Mouse (Mus musculus): ENCODE data around the gene Ccdc134. TPM values are rescaled to one million over a fixed set of nuclear protein-coding genes. Genes with fewer than 3 reads are reported as not detected.

Ccdc134 gene
- total RNA-seq, 2 experiments from 2014 or later = 10.1 to 12.9 TPM

GRCm38 (mm10) chr15:82146770-82147610, 19.3 kb downstream of the Ccdc134 start, which contains the start of gene Srebf2:
Gene Srebf2, plus strand, starts transcription at chr15:82147181.
- intact Hi-C loops (cut with DNase I) = no loop called here
- peak; percentile 99 for DNase-seq (ENCODE audit: low spot score in 2 of 2)

- peak; percentile 65 to 75 for DNase-seq (ENCODE audit: low spot score in 2 of 2)
- intact Hi-C loops (cut with DNase I) = no loop called here
Observed at GRCm38 (mm10) chr15:82147611-82148111, 19.9 kb downstream of the Ccdc134 start.

DNA sequence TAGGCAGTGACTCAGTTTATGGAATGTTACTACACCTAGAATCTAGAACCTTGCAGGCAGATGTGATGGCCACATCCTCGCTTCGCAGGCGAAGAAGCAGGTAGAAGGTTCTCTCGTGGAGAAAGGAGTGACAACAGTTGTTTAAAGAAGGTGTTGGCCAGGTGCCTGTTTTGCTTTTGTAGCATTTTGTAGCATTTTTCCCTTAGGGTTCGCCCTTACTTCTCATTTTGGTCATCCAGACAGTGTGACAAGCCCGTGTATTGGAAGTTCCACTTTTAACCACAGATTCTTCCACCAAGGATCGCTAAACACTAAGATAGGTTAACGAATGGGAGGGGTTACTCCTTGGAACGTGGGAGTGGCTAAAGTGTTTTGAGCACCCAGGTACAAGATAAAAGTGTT, 20.8 kb downstream of the Ccdc134 start:
- intact Hi-C loops (cut with DNase I) = no loop called here
- no peak for DNase-seq (ENCODE audit: low spot score in 2 of 2)

DNA sequence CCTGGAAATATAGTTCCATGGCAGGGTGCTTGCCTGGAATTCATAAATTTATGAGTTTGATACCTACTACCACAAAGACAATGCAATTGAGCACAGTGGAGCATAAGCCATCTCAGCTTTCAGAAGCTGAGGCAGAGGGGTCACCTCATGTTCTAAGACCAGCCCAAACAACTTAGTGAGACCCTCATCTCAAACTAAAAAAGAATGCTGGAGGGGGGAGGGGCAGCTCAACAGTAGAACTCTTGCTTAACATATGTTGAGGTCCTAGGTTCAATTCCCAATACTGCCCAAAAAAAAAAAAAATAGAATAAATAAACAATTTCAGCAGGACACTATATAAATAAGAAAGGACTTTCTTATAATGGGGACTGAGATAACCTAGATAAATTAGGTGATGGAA, 22.3 kb downstream of the Ccdc134 start:
- intact Hi-C loops (cut with DNase I) = no loop called here
- no peak for DNase-seq (ENCODE audit: low spot score in 2 of 2)

DNA sequence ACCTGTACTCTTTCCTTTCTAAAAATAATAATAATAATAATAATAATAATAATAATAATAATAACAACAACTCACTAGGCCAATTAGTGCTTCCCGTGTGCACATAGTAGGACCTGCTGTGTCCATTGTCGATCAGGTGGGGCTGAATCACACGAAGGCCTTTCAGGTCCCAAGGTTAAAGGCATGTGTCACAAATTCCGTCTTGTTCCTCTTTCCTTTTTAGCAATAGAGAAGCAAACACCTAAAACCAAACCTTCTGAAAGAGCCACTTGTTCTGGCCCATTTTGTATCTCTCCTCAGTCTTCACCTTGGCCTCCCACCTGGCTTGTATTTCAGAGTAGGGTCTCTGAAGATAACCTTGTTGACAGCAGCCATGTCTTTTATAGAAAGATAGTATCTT, 23.5 kb downstream of the Ccdc134 start:
- DNase-seq (ENCODE audit: low spot score in 2 of 2) = no peak
- intact Hi-C loops (cut with DNase I) = no loop called here

DNA sequence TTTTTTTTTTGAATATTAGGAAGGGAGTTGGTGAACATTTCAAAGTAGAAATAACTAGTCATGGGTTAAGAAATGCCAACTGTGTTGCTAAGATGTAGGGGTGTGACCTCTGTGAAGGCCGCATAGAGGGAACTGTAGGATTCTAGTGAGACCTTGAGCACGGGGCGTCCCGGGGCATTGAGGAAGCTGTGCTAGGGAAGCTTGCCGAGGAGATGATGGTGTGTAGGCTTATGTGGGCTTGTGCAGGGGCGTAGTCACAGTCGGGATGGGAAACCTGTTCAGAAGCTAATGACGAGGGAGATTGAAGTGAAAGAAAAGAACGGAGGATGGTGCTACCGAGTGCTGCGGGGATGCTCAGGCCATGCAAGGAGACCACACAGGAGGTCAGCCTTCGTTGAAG, 24.3 kb downstream of the Ccdc134 start:
- no peak for DNase-seq (ENCODE audit: low spot score in 2 of 2)
- intact Hi-C loops (cut with DNase I) = no loop called here

DNA sequence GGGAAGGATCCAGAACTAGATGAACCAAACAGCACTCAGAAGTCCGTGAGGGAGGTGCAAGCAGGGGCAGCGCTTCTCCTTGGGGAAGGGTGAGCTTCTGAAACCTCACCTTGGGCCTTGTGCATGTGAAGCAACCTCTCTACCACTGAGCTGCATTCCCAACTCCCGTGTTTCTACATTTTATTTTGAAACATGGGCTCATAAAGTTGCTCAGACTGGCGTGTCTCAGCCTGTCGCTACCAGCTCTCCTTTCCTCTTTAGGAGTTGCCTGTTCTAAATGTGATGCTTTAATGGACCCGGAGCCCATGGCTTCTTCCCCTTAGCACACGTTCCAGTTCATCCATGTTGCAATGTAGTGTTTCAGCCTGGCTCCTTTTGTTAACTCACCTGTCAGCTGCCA, 24.7 kb downstream of the Ccdc134 start:
- intact Hi-C loops (cut with DNase I) = no loop called here
- no peak for DNase-seq (ENCODE audit: low spot score in 2 of 2)

- intact Hi-C loops (cut with DNase I) = no loop called here
- no peak for DNase-seq (ENCODE audit: low spot score in 2 of 2)
Observed at GRCm38 (mm10) chr15:82156298-82156697, 28.6 kb downstream of the Ccdc134 start.

DNA sequence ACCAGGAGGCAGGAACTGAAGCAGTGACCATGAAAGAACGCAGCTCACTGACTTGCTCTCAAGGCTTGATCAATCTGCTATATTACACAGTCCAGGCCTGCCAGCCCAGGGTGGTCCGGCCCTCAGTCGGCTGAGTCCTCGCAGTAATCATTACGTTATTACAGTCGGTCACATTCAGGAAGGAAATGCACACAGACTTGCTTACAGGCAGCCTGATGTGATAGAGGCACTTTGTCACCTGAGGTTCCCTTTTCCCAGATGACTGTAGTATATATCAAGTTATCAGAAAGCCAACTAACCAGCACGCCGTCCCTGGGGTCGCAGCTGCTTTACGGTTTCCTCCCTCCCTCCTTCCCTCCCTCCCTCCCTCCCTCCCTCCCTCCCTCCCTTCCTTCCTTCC, 29.2 kb downstream of the Ccdc134 start:
- intact Hi-C loops (cut with DNase I) = no loop called here
- DNase-seq (ENCODE audit: low spot score in 2 of 2) = no peak

GRCm38 (mm10) chr15:82158243-82159035, 30.7 kb downstream of the Ccdc134 start:
- no peak for DNase-seq (ENCODE audit: low spot score in 2 of 2)
- intact Hi-C loops (cut with DNase I) = no loop called here

- intact Hi-C loops (cut with DNase I) = no loop called here
- DNase-seq (ENCODE audit: low spot score in 2 of 2) = no peak
Observed at GRCm38 (mm10) chr15:82159471-82159870, 31.7 kb downstream of the Ccdc134 start.

DNA sequence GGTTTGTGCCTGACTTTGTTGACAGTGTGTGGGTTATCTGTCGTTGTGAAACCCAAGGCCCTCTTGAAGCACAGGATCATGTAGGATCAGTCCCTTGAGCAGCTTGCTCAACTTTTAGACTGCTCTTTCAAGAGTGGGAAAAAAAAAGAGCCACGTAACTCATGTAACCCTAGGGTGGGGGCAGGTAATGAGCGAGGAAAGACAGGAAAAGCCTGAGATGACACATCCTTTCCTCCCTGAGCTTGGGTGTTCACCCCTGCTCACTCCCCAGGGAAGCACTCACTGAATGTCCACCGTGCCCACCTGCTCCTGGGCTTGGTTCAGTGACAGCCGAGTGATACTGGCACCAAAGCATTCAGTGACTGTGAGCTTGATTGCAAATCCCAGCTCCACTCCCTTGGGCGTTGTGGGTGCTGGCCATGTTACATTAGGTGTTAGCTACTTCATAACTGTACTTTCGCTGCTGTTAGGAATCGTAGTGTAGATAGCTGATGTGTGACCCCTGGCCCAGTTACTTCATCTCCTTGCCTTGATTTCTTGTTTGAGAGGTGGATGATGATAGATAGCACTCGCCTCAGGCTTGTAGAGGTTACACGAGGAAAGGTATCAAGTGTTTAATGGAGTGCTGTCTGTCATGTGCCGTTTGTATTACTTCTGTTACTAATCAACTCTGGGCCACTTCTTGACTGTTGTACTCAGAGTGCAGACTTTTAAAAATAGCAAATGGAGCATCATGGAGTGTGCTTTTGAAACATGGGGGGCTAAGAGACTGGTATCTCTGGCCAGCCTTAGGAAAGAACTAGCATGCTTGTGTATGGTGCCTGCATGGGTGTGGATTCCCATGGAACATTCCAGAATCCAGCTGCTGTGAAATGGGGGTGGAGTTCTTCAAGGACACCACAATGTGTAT, 33.3 kb downstream of the Ccdc134 start:
- intact Hi-C loops (cut with DNase I) = no loop called here
- no peak for DNase-seq (ENCODE audit: low spot score in 2 of 2)

DNA sequence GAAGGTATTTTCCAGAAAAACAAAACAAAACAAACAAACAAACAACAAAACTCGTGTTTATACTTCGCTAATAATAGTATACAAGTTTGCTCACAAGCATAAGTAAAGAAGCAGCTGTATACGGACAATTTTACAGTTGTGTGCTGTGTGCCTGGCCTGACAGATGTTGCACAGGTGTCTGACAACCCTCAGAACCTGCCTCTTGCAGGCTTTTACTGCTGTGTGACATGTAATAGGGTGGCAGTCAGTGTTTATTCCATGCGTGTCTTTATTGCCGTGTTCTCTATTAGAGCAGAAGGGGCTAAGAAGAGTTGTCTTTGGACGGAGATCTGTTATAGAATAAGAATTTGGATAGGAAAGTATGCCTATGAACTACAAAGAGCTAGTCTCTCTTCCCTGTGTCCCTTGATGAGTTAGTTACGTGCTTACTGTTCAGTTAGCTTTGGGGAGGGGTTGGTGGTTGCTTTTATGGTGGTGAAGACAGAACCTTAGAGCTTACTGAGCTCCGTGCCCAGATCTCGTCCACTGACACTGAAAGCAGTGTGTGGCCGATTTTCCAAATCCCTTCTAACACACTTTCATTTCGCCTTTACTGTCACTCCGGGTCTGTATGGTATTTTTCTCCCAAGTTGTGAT, 34.4 kb downstream of the Ccdc134 start:
- intact Hi-C loops (cut with DNase I) = no loop called here
- DNase-seq (ENCODE audit: low spot score in 2 of 2) = no peak

GRCm38 (mm10) chr15:82163356-82164060, 35.8 kb downstream of the Ccdc134 start:
- intact Hi-C loops (cut with DNase I) = no loop called here
- DNase-seq (ENCODE audit: low spot score in 2 of 2) = no peak

DNA sequence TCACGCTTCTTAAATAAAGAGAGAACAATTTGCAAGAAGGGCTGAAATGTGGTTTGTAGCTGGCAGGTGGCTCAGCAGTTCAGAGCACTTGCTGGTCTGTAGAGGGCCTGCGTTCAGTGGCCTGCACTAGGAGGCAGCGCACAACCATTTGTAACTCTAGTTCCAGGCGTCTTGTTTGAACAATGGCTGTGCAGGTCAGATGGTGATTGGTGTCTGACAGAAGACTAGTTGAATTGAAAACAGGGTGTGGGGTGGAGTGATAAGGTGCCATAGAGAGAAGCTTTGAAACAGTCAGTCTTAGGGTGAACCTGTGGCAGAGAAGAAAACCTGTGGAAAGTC, 36.3 kb downstream of the Ccdc134 start:
- intact Hi-C loops (cut with DNase I) = no loop called here
- no peak for DNase-seq (ENCODE audit: low spot score in 2 of 2)

- intact Hi-C loops (cut with DNase I) = no loop called here
- DNase-seq (ENCODE audit: low spot score in 2 of 2) = no peak
Observed at GRCm38 (mm10) chr15:82164496-82164895, 36.8 kb downstream of the Ccdc134 start.

GRCm38 (mm10) chr15:82165332-82166239, 37.9 kb downstream of the Ccdc134 start:
- DNase-seq (ENCODE audit: low spot score in 2 of 2) = peak; percentile 82 to 84
- intact Hi-C loops (cut with DNase I) = no loop called here

Measured in left cerebral cortex, postnatal 14 days (tissue).